In the genomic region with DNA sequence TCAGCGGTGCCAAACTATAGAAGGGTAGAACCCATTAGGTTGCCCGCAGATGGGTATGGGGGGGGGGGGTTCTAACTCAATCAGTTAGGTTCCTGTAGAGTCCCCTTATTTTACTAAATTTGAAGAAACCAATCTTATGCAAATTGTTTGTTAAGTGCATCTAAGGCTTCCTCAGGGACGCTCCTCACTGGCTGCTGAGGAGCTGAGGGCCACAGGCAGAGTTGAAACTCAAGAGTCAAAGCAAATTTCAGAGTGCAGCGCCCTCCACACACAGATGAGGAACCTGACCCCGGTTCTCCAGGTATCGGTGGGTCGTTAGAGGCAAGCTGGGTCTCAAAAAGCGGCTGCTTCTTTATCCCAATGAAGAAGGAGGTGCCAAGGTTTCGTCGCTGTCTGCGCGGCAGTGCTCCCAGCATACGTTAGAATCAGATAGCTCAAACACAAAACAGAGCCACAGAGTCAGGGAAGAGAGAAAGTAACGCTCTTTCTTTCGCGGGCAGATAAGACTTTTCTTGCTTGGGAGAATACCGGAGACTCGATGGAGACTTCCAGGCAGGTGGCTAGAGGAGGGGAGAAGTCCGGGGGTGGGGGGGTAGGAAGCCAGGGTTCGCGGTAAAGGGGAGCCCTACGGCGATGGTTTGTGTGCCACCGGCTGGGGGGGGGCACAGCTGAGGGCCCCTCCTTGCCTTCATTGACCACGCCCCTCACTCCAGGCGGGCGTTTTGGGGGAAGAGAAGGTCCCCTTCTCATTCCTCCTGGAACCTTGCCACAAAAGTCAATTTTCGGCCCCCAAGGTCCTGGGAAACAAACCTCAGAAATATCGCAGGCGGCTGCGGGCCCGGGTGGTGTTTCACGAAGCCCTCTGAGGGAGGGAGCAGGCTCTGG, we compare ENCODE assay signal across 9 mouse cellular contexts. TPM values are rescaled to one million over a fixed set of nuclear protein-coding genes. Genes with fewer than 3 reads are reported as not detected.
DNase-seq lines count a peak whose midpoint lies in the region; ATAC-seq and TF ChIP-seq lines count a peak whose summit lies in the region.
"Had no signal": no experiment of that assay in that cellular context is flagged by ENCODE, and none has a peak within 500 bp of the region (broad histone marks: within the 10 kb centered on the region; RNA-seq: fewer than 3 reads in every experiment).

No protein-coding gene starts in this region.

- TF ChIP-seq CTCF in E14TG2a.4 (conservative IDR thresholded peaks at IDR 0.05; ENCODE audit: low read length) = no peak

- DNase-seq in ES-CJ7 (ENCODE audit: low read depth, low spot score) = peak; percentile 39
- DNase-seq in thymus, postnatal 0 days (ENCODE audit: low spot score) = no peak
- DNase-seq in frontal cortex, postnatal 14 days (ENCODE audit: low spot score in 2 of 2) = no peak
- no peak for DNase-seq in thymus, postnatal 25 days
- DNase-seq: adrenal gland, postnatal 10 days; left cerebral cortex, postnatal 4 days had no signal

- H3K27me3 ChIP-seq in E14TG2a.4 (ENCODE audit: insufficient read depth, low read length) = peaks cover 97% of the 10 kb centered on the region
- peaks cover 86% of the 10 kb centered on the region for H3K27me3 ChIP-seq in forebrain, embryonic 15.5 days
- peaks cover 98% of the 10 kb centered on the region for H3K27me3 ChIP-seq in liver, embryonic 15.5 days

- peaks cover 54% of the 10 kb centered on the region for H3K4me1 ChIP-seq in E14TG2a.4 (replicated peaks; ENCODE audit: low read depth, low read length)
- H3K4me1 ChIP-seq in forebrain, embryonic 15.5 days = peaks cover 40% of the 10 kb centered on the region
- peaks cover 6% of the 10 kb centered on the region; the same call in 1 of the 2 replicates for H3K4me1 ChIP-seq in liver, embryonic 15.5 days (replicated peaks)

- H3K4me3 ChIP-seq in E14TG2a.4 (replicated peaks; ENCODE audit: low read length) = peak overlapping the region; percentile 56
- peak overlapping the region; percentile 18 for H3K4me3 ChIP-seq in forebrain, embryonic 15.5 days
- no peak overlapping the region for H3K4me3 ChIP-seq in liver, embryonic 15.5 days (replicated peaks)

- no peak overlapping the region for H3K27ac ChIP-seq in forebrain, embryonic 15.5 days (replicated peaks)
- H3K27ac ChIP-seq in liver, embryonic 15.5 days (replicated peaks) = no peak overlapping the region

- peaks cover 6% of the 10 kb centered on the region for H3K9me3 ChIP-seq in E14TG2a.4 (ENCODE audit: low read length)
- no peaks in the 10 kb centered on the region for H3K9me3 ChIP-seq in forebrain, embryonic 15.5 days
- no peaks in the 10 kb centered on the region for H3K9me3 ChIP-seq in liver, embryonic 15.5 days (replicated peaks)

- no peak overlapping the region for H3K9ac ChIP-seq in forebrain, embryonic 15.5 days (replicated peaks)
- no peak overlapping the region for H3K9ac ChIP-seq in liver, embryonic 15.5 days

- under 1% methylated on average over 33 of the region's 33 CpGs for WGBS in forebrain, embryonic 15.5 days
- 1% methylated on average over 33 of the region's 33 CpGs for WGBS in liver, embryonic 15.5 days (ENCODE audit: insufficient replicate concordance)

- no peak for ATAC-seq in forebrain, embryonic 15.5 days (replicated peaks)
- no peak for ATAC-seq in liver, embryonic 15.5 days (ENCODE audit: insufficient read depth)

- H3K4me2 ChIP-seq in forebrain, embryonic 15.5 days (replicated peaks) = no peak overlapping the region
- peak overlapping the region; percentile 30; the same call in 1 of the 2 replicates for H3K4me2 ChIP-seq in liver, embryonic 15.5 days

- no peaks in the 10 kb centered on the region for H3K36me3 ChIP-seq in E14TG2a.4 (ENCODE audit: insufficient read depth, low read length)
- H3K36me3 ChIP-seq in forebrain, embryonic 15.5 days = no peaks in the 10 kb centered on the region
- H3K36me3 ChIP-seq in liver, embryonic 15.5 days (replicated peaks) = no peaks in the 10 kb centered on the region

RNA-seq across cellular contexts. Expression of a gene that starts 5.5 kb away (rescaled TPM):
- not detected in 2 replicates for polyA plus RNA-seq in forebrain, embryonic 15.5 days (2015; fragmentation: Nextera tagmentation; extraction: Ambion mirVana)
- polyA plus RNA-seq in liver, embryonic 15.5 days (2015; fragmentation: Nextera tagmentation; extraction: Ambion mirVana) = 0.37 and 0.46 TPM in 2 replicates
- 0.30 and 0.38 TPM in 2 replicates for polyA plus RNA-seq in thymus, postnatal 0 days (2015; fragmentation: Nextera tagmentation; extraction: Ambion mirVana)

RNA-seq across cellular contexts. Expression of a gene that starts 42.9 kb away (rescaled TPM):
- 14.1 and 16.0 TPM in 2 replicates for polyA plus RNA-seq in forebrain, embryonic 15.5 days (2015; fragmentation: Nextera tagmentation; extraction: Ambion mirVana)
- 0.40 and 0.47 TPM in 2 replicates for polyA plus RNA-seq in liver, embryonic 15.5 days (2015; fragmentation: Nextera tagmentation; extraction: Ambion mirVana)
- 1.4 and 1.9 TPM in 2 replicates for polyA plus RNA-seq in thymus, postnatal 0 days (2015; fragmentation: Nextera tagmentation; extraction: Ambion mirVana)
